Mouse (Mus musculus) CH12.LX (cell line): ENCODE measurements around the gene Lbh. TPM values are rescaled to one million over a fixed set of nuclear protein-coding genes. Genes with fewer than 3 reads are reported as not detected.

Experiments used
- DNase-seq: peaks from one replicate; pipeline ENCODE4 v3.0.0-alpha.2; 2013; ENCODE audit errors: extremely low read depth
- H3K27ac ChIP-seq: 2 replicates; pipeline ENCODE4 v1.5.1; 2012; ENCODE audit warnings: low read depth, mild to moderate bottlenecking, control low read depth, moderate library complexity; ENCODE audit not compliant: insufficient read depth
- H3K27me3 ChIP-seq: replicated peaks from 2 replicates; pipeline ENCODE3; 2012; ENCODE audit warnings: inconsistent platforms
- H3K36me3 ChIP-seq, 2 experiments: replicated peaks in 1 of 2; 2 replicates each; pipeline versions ENCODE3 to v1.6.1; 2012; ENCODE audit warnings: inconsistent platforms in 1 of 2, low read length in 1 of 2, mild to moderate bottlenecking in 1 of 2, mixed read lengths in 1 of 2, moderate library complexity in 1 of 2; ENCODE audit not compliant: control insufficient read depth in 1 of 2, insufficient read depth in 1 of 2
- H3K4me1 ChIP-seq, 2 experiments: 2 replicates each; pipeline ENCODE4 v1.6.1; 2012; ENCODE audit warnings: inconsistent platforms in 1 of 2, moderate library complexity in 1 of 2; ENCODE audit not compliant: insufficient read depth in 2 of 2, control insufficient read depth in 1 of 2
- H3K4me2 ChIP-seq: 2 replicates; pipeline ENCODE4 v1.6.1; 2012; ENCODE audit warnings: low read depth, mild to moderate bottlenecking, control low read depth; ENCODE audit not compliant: poor library complexity, insufficient read depth, severe bottlenecking
- H3K4me3 ChIP-seq, 3 experiments: fragments of 150-350 bp in 1 of 3; sonication (generic) in 1 of 3; replicated peaks in 1 of 3; 2 replicates each; pipeline versions ENCODE3 to v1.5.1; 2011 to 2012; ENCODE audit warnings: low read depth in 2 of 3, low read length in 2 of 3, mild to moderate bottlenecking in 2 of 3, moderate library complexity in 2 of 3, control low read depth in 1 of 3, improper control_type of control experiment in 1 of 3, inconsistent platforms in 1 of 3, mixed read lengths in 1 of 3; ENCODE audit not compliant: poor library complexity in 1 of 3
- H3K79me2 ChIP-seq: replicated peaks from 2 replicates; pipeline ENCODE4 v1.6.1; 2012; ENCODE audit warnings: mild to moderate bottlenecking, moderate library complexity; ENCODE audit not compliant: control insufficient read depth, poor library complexity, insufficient read depth, severe bottlenecking; ENCODE audit errors: extremely low read depth
- H3K9ac ChIP-seq: 2 replicates; pipeline ENCODE4 v1.6.1; 2012; ENCODE audit warnings: low read depth, mild to moderate bottlenecking, control low read depth, moderate library complexity; ENCODE audit not compliant: insufficient read depth
- H3K9me3 ChIP-seq: replicated peaks from 2 replicates; pipeline ENCODE3; 2012; ENCODE audit warnings: low read length, inconsistent platforms, mixed read lengths
- CHD1 ChIP-seq: IDR thresholded peaks from 2 replicates; pipeline ENCODE4 v1.6.1; 2012; ENCODE audit warnings: low read depth, low read length, improper control_type of control experiment, inconsistent platforms
- CHD2 ChIP-seq: IDR thresholded peaks from 2 replicates; pipeline ENCODE4 v1.6.1; 2011; ENCODE audit warnings: low read length, improper control_type of control experiment
- CTCF ChIP-seq, 2 experiments: IDR thresholded peaks in 1 of 2; conservative IDR thresholded peaks in 1 of 2; 2 replicates each; pipeline ENCODE4 v1.5.1; 2011 to 2012; ENCODE audit warnings: low read depth in 2 of 2, low read length in 2 of 2, improper control_type of control experiment in 1 of 2, inconsistent platforms in 1 of 2, mild to moderate bottlenecking in 1 of 2, moderate library complexity in 1 of 2
- ELF1 ChIP-seq: IDR thresholded peaks from 2 replicates; pipeline ENCODE4 v1.6.1; 2014; ENCODE audit warnings: low read depth, mild to moderate bottlenecking, inconsistent platforms, low read length, improper control_type of control experiment
- GABPA ChIP-seq: IDR thresholded peaks from 2 replicates; pipeline ENCODE4 v1.6.1; 2012; ENCODE audit warnings: low read depth, low read length, improper control_type of control experiment, inconsistent platforms; ENCODE audit not compliant: insufficient replicate concordance
- HCFC1 ChIP-seq: IDR thresholded peaks from 2 replicates; pipeline ENCODE4 v1.6.1; 2012; ENCODE audit warnings: low read depth, mild to moderate bottlenecking, inconsistent platforms, low read length, improper control_type of control experiment
- JUND ChIP-seq: conservative IDR thresholded peaks from 2 replicates; pipeline ENCODE4 v1.6.1; 2011; ENCODE audit warnings: low read depth, low read length, improper control_type of control experiment
- MAFK ChIP-seq: IDR thresholded peaks from 2 replicates; pipeline ENCODE4 v1.6.1; 2011; ENCODE audit warnings: low read length, improper control_type of control experiment; ENCODE audit not compliant: insufficient replicate concordance
- MYC ChIP-seq: IDR thresholded peaks from 2 replicates; pipeline ENCODE4 v1.6.1; 2011; ENCODE audit warnings: low read depth, mild to moderate bottlenecking, improper control_type of control experiment, low read length
- NRF1 ChIP-seq: IDR thresholded peaks from 2 replicates; pipeline ENCODE4 v1.6.1; 2014; ENCODE audit warnings: low read depth, mild to moderate bottlenecking, inconsistent platforms, low read length, improper control_type of control experiment, moderate library complexity
- PAX5 ChIP-seq: IDR thresholded peaks from 2 replicates; pipeline ENCODE4 v1.6.1; 2012; ENCODE audit warnings: low read length, inconsistent platforms, mixed read lengths
- RAD21 ChIP-seq: IDR thresholded peaks from 2 replicates; pipeline ENCODE4 v1.6.1; 2011; ENCODE audit warnings: low read depth, mild to moderate bottlenecking, low read length, improper control_type of control experiment, moderate library complexity
- RCOR1 ChIP-seq: conservative IDR thresholded peaks from 2 replicates; pipeline ENCODE4 v1.6.1; 2012; ENCODE audit warnings: low read depth, mild to moderate bottlenecking, inconsistent platforms, low read length, improper control_type of control experiment
- SMC3 ChIP-seq: IDR thresholded peaks from 2 replicates; pipeline ENCODE4 v1.6.1; 2011; ENCODE audit warnings: low read depth, low read length, improper control_type of control experiment
- TCF12 ChIP-seq: IDR thresholded peaks from 2 replicates; pipeline ENCODE4 v1.6.1; 2014; ENCODE audit warnings: low read depth, mild to moderate bottlenecking, inconsistent platforms, low read length, improper control_type of control experiment
- UBTF ChIP-seq: IDR thresholded peaks from 2 replicates; pipeline ENCODE4 v1.6.1; 2012; ENCODE audit warnings: low read depth, mild to moderate bottlenecking, inconsistent platforms, low read length, improper control_type of control experiment, moderate library complexity
- USF1 ChIP-seq: IDR thresholded peaks from 2 replicates; pipeline ENCODE4 v1.6.1; 2014; ENCODE audit warnings: low read depth, mild to moderate bottlenecking, inconsistent platforms, low read length, improper control_type of control experiment
- ZC3H11A ChIP-seq: IDR thresholded peaks from 2 replicates; pipeline ENCODE4 v1.6.1; 2012; ENCODE audit warnings: low read depth, mild to moderate bottlenecking, inconsistent platforms, low read length, improper control_type of control experiment
- ZMIZ1 ChIP-seq: IDR thresholded peaks from 2 replicates; pipeline ENCODE4 v1.6.1; 2012; ENCODE audit warnings: low read depth, mild to moderate bottlenecking, inconsistent platforms, low read length, improper control_type of control experiment
- ZNF384 ChIP-seq: IDR thresholded peaks from 2 replicates; pipeline ENCODE4 v1.6.1; 2012; ENCODE audit warnings: low read depth, low read length, improper control_type of control experiment, inconsistent platforms
- dilution Hi-C: fragments of 300-500 bp; cut with MboI; formaldehyde crosslinking; loops from 2 replicates; pipeline ENCODE4 v1.14.3; 2020; ENCODE audit warnings: low sequenced_read_pairs; ENCODE audit not compliant: extremely low pct_unique_long_range_greater_than_20kb, extremely low pct_ligation_motif_present
- in situ Hi-C: fragments of 300-500 bp; cut with MboI; formaldehyde crosslinking; loops from 3 replicates; pipeline ENCODE4 v1.14.3; 2019; ENCODE audit warnings: low sequenced_read_pairs, low pct_ligation_motif_present, low pct_unique_long_range_greater_than_20kb, mixed read lengths
- polyA plus RNA-seq: library from polyadenylated mRNA; unstranded; fragments of >175 nt; gene quantifications from 2 replicates; pipeline ENCODE4 v1.2.1, GENCODE M21; 2012; ENCODE audit warnings: low read depth; ENCODE audit not compliant: insufficient read length
- total RNA-seq, 2 experiments: library from RNA; depleted of rRNA; stranded (reverse); fragments of 300-350 nt in 1 of 2; fragments of >200 nt in 1 of 2; gene quantifications; 2 replicates each; pipeline ENCODE4 v1.2.3; 2012 to 2014

The Lbh gene
- total and polyA plus RNA-seq, 3 experiments, result 14.4 to 30.0 (median 16.7) TPM

GRCm38 (mm10) chr17:72897961-72898360 lies 20.1 kb upstream of the Lbh start:
- dilution Hi-C loops (no loop called here), in situ Hi-C loops (no loop called here)
- Histone ChIP-seq H3K4me2 (no peak overlapping the region), H3K27me3 (no peaks in the 10 kb centered on the region), H3K4me3 (no peak overlapping the region), H3K9me3 (no peaks in the 10 kb centered on the region), H3K4me1 (peaks cover 4 to 17% of the 10 kb centered on the region in 2 experiments), H3K36me3 (no peaks in the 10 kb centered on the region), H3K9ac (no peak overlapping the region), H3K79me2 (no peaks in the 10 kb centered on the region), H3K27ac (no peak overlapping the region)
- no peak for TF ChIP-seq SMC3
- TF ChIP-seq USF1, result no peak
- TF ChIP-seq ZNF384, result no peak
- TF ChIP-seq MAFK, result no peak
- no peak for TF ChIP-seq CHD1
- no peak for TF ChIP-seq JUND
- no peak for TF ChIP-seq TCF12
- no peak for TF ChIP-seq CTCF (conservative IDR thresholded peaks at IDR 0.05 in 1 of 2, IDR thresholded peaks at IDR 0.05 in 1 of 2; ENCODE audit: low read depth in 2 of 2, low read length in 2 of 2)
- TF ChIP-seq ELF1, result no peak
- no peak for TF ChIP-seq ZC3H11A
- no peak for TF ChIP-seq HCFC1
- no peak for DNase-seq

- dilution Hi-C loops (no loop called here), in situ Hi-C loops (no loop called here)
- no peaks in the 10 kb centered on the region for H3K79me2 ChIP-seq
- H3K9me3 ChIP-seq, result no peaks in the 10 kb centered on the region
- no peak overlapping the region for H3K27ac ChIP-seq
- H3K4me3 ChIP-seq, result no peak overlapping the region
- no peaks in the 10 kb centered on the region for H3K27me3 ChIP-seq
- H3K36me3 ChIP-seq, result no peaks in the 10 kb centered on the region
- no peak overlapping the region for H3K9ac ChIP-seq
- TF ChIP-seq RCOR1 (no peak), RAD21 (no peak), ZMIZ1 (no peak), NRF1 (no peak), UBTF (no peak)
- H3K4me2 ChIP-seq, result no peak overlapping the region
- H3K4me1 ChIP-seq, result peaks cover 8 to 25% of the 10 kb centered on the region in 2 experiments
- no peak for DNase-seq
These were observed 19.3 kb upstream of the Lbh start for GRCm38 (mm10) chr17:72898775-72899174.

GRCm38 (mm10) chr17:72901021-72901420 lies 17.1 kb upstream of the Lbh start:
- Histone ChIP-seq H3K79me2 (no peaks in the 10 kb centered on the region), H3K4me2 (no peak overlapping the region), H3K27me3 (no peaks in the 10 kb centered on the region), H3K9ac (no peak overlapping the region), H3K9me3 (no peaks in the 10 kb centered on the region), H3K4me3 (no peak overlapping the region), H3K4me1 (peaks cover 8 to 40% of the 10 kb centered on the region in 2 experiments), H3K36me3 (no peaks in the 10 kb centered on the region), H3K27ac (no peak overlapping the region)
- DNase-seq, result no peak
- TF ChIP-seq CHD2 (no peak), SMC3 (no peak), RAD21 (no peak), GABPA (no peak), MYC (no peak), PAX5 (no peak)
- in situ Hi-C loops (loop anchor here (10.0 kb wide), 1 partner anchor 394 kb away; no protein-coding TSS in a partner anchor), dilution Hi-C loops (no loop called here)
